Mouse (Mus musculus) megakaryocyte, adult 5-6 weeks (primary cell): ENCODE data around the gene Oog1. TPM values are rescaled to one million over a fixed set of nuclear protein-coding genes. Genes with fewer than 3 reads are reported as not detected.
"Not testable (repeated sequence)": the region's sequence is repeated elsewhere in the genome, so short reads cannot be mapped to it uniquely, and the experiment has no call there.

ENCODE experiments used
- ATAC-seq: 2 replicates; pipeline ENCODE4 v1.8.0; 2016; ENCODE audit warnings: mild to moderate bottlenecking, inconsistent platforms; ENCODE audit not compliant: poor library complexity, severe bottlenecking
- total RNA-seq, 2 experiments: library from RNA; stranded (forward) in 1 of 2; stranded (reverse) in 1 of 2; fragments of 153-499, 151-499 nt in 1 of 2; fragments of 221-1000, 200-1000 nt in 1 of 2; gene quantifications; 2 replicates each; pipeline versions ENCODE4 v1.2.3 to v1.2.4; 2015 to 2017

Oog1 gene
- not detected in 2 replicates for total RNA-seq (2015)
- total RNA-seq (2017): not detected in 2 replicates

GRCm38 (mm10) chr12:87602388-87602787 is at the start of gene Oog1:
Gene Oog1, plus strand, starts transcription at chr12:87602688.
- ATAC-seq: not testable (repeated sequence)

GRCm38 (mm10) chr12:87601388-87601787 is 1.1 kb upstream of the Oog1 start:
- ATAC-seq: not testable (repeated sequence)

- not testable (repeated sequence) for ATAC-seq
These were observed 16.1 kb downstream of the Oog1 start, which contains the start of gene Gm4027 for GRCm38 (mm10) chr12:87618569-87618968. Gene Gm4027, plus strand, starts transcription at chr12:87618869.

- ATAC-seq: not testable (repeated sequence)
These were observed 42.0 kb downstream of the Oog1 start, which contains the start of gene Gm16381 for GRCm38 (mm10) chr12:87644520-87644919. Gene Gm16381, minus strand, starts transcription at chr12:87644620.

GRCm38 (mm10) chr12:87652916-87653703 is 50.6 kb downstream of the Oog1 start:
- ATAC-seq: not testable (repeated sequence)

Other genes with a start within 250 kb of the Oog1 start
- gene Sptlc2, start 214.3 kb upstream of the Oog1 start, total RNA-seq (2015): 210 and 245 TPM in 2 replicates
- gene Sptlc2, start 214.3 kb upstream of the Oog1 start, total RNA-seq (2017): 168 and 181 TPM in 2 replicates
- 74.3 and 85.7 TPM in 2 replicates for gene Slirp, start 158.8 kb upstream of the Oog1 start, total RNA-seq (2015)
- gene Slirp, start 158.8 kb upstream of the Oog1 start, total RNA-seq (2017): 34.3 and 64.3 TPM in 2 replicates
- 17.7 and 19.5 TPM in 2 replicates for gene Alkbh1, start 158.7 kb upstream of the Oog1 start, total RNA-seq (2015)
- gene Alkbh1, start 158.7 kb upstream of the Oog1 start, total RNA-seq (2017): 25.6 and 32.2 TPM in 2 replicates
- gene Snw1, start 130.4 kb upstream of the Oog1 start, total RNA-seq (2015): 38.4 and 38.9 TPM in 2 replicates
- gene Snw1, start 130.4 kb upstream of the Oog1 start, total RNA-seq (2017): 124 and 141 TPM in 2 replicates
- not detected in 2 replicates for gene Gm5788, start 108.0 kb upstream of the Oog1 start, total RNA-seq (2015)
- gene Gm5788, start 108.0 kb upstream of the Oog1 start, total RNA-seq (2017): not detected in 2 replicates
- gene Gm8300, start 88.4 kb upstream of the Oog1 start, total RNA-seq (2015): not detected in 2 replicates
- gene Gm8300, start 88.4 kb upstream of the Oog1 start, total RNA-seq (2017): not detected in 2 replicates
- not detected in 2 replicates for gene Gm4027, start 16.2 kb downstream of the Oog1 start, total RNA-seq (2015)
- gene Gm4027, start 16.2 kb downstream of the Oog1 start, total RNA-seq (2017): not detected in 2 replicates
- not detected in 2 replicates for gene Gm16381, start 41.9 kb downstream of the Oog1 start, total RNA-seq (2015)
- not detected in 2 replicates for gene Gm16381, start 41.9 kb downstream of the Oog1 start, total RNA-seq (2017)
- not detected in 2 replicates for gene Gm21319, start 173.1 kb downstream of the Oog1 start, total RNA-seq (2015)
- gene Gm21319, start 173.1 kb downstream of the Oog1 start, total RNA-seq (2017): not detected in 2 replicates
- not detected in 2 replicates for gene Gm21936, start 192.8 kb downstream of the Oog1 start, total RNA-seq (2015)
- not detected in 2 replicates for gene Gm21936, start 192.8 kb downstream of the Oog1 start, total RNA-seq (2017)
- not detected in 2 replicates for gene BB287469, start 213.9 kb downstream of the Oog1 start, total RNA-seq (2015)
- gene BB287469, start 213.9 kb downstream of the Oog1 start, total RNA-seq (2017): not detected in 2 replicates
- not detected in 2 replicates for gene Gm2001, start 239.7 kb downstream of the Oog1 start, total RNA-seq (2015)
- not detected in 2 replicates for gene Gm2001, start 239.7 kb downstream of the Oog1 start, total RNA-seq (2017)